Mouse (Mus musculus) T-cell, adult 2 months (primary cell): Measurements from ENCODE around the gene Zfp341.

ENCODE experiments used
- DNase-seq: peaks from one replicate; pipeline ENCODE4 v3.0.0; 2022; ENCODE audit warnings: low spot score

Zfp341 gene

GRCm38 (mm10) chr2:154613118-154614115, at the start of gene Zfp341, which contains the start of gene 4930519P11Rik:
TSS of gene Zfp341 (plus strand) at chr2:154613297.
TSS of gene 4930519P11Rik (minus strand) at chr2:154613437.
- DNase-seq = peak; percentile 89

DNA sequence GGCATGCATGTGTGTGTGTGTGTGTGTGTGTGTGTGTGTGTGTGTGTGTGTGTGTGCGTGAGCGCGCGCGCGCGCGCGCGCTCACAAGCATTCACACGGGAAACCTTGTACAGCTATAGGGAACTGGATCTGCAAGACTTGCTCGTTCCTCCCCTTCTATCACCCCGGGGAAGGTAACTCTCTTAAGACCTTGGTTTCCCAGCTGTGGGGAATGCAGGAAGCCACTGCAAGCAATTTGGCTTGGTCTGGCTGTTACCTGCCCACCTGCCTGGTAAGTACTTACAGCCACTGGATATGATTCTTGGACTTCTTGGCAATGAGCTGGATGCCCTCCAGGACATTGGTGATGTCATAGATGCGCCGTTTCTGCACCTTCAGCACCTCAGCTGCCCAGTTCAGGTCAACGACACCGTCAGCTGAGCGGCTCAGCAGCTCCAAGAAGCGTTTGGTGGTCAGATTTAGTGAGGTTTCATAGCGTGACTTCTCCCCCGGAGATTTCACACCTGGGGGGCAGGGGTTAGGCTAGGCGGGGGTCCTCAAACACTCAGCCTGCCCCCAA, 49.4 kb upstream of the Zfp341 start:
- no peak for DNase-seq

- DNase-seq = no peak
These were observed 47.5 kb upstream of the Zfp341 start for GRCm38 (mm10) chr2:154565562-154565961.

- DNase-seq = no peak
These were observed 46.5 kb upstream of the Zfp341 start for GRCm38 (mm10) chr2:154566641-154567040.

GRCm38 (mm10) chr2:154567766-154568165, 45.3 kb upstream of the Zfp341 start:
- no peak for DNase-seq

GRCm38 (mm10) chr2:154568329-154569070, 44.6 kb upstream of the Zfp341 start:
- DNase-seq = no peak

DNA sequence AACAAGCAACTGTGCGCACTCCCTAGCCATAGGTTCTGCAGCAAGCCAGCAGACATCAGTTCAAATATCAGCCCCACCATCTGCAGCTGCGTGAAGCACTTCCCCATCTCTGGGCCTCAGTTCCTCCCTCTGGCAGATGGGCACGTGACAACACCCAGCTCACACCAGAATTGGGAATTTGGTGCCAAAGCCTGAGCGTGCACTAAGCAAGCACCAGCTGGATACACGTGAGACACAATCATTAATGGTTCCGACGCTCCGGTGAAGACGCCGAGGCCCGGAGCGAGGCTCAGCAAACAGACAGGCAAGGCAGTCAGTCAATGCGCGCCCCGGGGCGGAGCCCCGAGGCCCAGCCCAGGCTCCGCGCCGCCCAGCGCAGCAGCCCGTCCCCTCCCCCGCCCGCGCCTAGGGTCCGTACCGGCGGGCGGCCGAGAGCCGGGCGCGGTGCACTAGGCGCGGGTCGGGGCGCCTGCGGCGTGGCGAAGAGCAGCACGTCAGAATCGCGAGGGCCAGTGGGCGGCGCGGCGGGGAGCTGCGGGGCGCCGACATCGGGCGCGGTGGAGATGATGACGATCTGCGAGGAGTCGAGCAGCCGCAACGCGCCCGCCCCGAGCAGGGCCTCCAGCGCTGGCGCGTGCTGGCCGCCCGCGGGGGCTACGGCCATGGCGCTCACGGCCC, 43.9 kb upstream of the Zfp341 start:
- DNase-seq = no peak

DNA sequence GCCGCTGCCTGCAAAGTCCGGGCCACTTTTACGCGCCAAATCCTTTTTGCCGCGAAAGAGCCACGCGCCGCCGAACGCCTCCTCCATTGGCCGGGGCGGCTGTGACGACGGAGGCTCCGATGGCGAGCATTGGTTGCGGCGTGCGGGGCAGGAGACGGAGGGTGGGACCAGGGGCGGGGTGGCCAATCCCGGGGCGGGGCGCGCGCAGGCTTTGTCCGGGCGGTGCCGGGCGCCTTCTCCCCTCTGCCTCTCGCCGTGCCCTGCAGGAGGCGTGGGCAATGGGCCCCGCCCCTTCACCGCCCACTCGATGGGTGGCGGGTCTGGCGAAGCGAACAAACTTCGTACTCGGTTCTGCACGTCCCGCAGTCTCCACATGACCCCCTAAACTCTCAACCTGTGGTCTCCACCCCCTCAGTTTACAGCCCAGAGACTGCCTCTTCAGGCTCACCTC, 43.2 kb upstream of the Zfp341 start, which contains the start of gene E2f1:
Gene E2f1, minus strand, starts transcription at position 57 of the 451 bp plus-strand sequence.
- peak; percentile 94 for DNase-seq

DNA sequence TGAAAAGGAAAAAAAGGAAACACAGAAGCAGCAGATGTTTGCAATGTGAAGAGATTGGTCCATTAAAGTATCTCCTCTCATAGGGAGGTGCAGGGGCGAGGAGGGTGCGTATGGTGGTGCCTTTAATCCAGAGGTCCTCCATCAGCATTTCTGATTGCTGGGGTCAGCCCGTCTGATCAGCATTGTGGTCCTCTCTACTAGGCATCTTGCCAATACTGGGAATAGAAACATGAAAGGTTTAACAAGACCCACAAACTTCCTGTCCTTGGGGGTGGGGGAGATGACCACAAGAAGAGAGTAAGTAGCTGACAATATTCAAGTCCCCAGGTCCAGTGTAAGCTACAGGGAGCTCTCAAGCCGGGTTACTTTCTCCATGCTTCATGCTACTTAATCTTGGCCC, 42.4 kb upstream of the Zfp341 start:
- DNase-seq = no peak

DNA sequence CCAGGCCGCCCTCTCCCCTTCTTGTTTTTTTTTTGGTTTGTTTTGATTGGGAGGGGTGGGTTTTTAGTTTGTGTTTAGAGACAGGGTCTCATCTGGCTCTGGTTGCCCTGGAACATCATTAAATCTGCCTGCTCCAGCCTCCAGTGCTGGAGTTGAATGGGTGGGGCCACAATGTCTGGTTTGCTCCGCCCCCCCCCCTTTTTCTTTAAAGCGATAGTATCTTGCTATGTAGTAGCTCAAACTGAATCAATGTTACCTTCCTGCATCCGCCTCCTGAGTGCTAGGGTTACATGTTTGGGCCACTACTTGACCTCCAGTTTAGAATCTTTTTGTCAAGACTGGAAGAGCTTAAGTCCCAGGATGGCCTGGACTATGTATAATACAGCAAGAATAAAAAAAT, 41.8 kb upstream of the Zfp341 start:
- no peak for DNase-seq

DNA sequence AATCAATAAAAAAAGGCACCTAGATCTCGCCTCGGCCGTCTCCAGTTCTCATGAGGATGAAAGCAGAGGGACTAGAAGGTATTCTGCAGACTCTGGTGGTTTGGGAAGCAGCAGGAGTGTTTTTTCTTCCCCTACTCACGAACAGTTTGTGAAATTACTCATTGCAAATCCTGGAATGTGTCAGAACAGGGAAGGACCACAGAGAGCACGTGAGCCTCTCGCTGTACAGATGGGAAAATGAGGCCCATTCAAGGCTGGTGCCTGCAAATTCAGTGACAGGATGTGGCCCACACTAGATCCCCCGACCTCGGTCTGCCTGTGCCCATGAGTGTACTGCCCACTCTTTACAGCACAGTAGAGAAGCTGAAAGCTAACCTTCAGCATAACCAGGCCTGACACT, 41.1 kb upstream of the Zfp341 start:
- no peak for DNase-seq

DNA sequence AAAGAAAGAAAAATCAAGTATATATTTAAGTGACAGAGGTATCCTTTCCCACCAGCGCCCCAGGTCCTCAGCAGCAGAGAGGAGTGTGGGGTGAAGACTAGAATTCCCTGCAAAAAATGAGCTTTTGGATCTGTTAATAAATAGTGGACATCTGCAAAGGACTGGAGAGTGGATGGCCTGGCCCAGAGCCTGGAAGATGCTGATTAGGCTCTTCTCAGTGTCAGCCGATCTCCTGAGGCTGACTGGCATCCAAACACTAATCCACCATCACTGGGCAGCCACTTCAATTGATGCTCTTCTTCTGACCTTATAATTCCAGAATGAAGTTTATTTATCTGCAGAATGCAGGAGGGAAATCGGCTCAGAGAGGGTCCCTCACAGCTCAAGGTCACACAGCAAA, 40.1 kb upstream of the Zfp341 start:
- DNase-seq = no peak

DNA sequence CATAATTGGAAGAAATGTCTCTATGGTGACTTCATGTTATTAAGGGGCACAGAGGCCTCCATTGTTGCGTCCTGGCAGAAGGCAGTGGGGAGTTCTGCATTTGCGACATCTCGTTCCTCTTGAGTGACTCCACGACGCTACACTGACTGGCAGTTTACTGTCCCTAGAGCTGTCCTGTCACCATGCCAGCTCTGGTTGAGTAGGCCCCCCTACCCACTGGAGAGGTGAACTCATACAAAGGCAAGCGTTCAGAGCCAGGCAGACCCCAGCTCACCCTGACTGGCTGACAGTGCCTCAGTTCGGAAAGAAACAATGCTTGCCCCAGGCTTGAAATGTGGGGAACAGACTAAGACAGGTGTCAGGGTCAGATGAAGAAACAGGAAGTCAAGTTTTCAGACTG, 38.8 kb upstream of the Zfp341 start:
- DNase-seq = no peak

GRCm38 (mm10) chr2:154576876-154577743, 36.0 kb upstream of the Zfp341 start:
- no peak for DNase-seq

DNA sequence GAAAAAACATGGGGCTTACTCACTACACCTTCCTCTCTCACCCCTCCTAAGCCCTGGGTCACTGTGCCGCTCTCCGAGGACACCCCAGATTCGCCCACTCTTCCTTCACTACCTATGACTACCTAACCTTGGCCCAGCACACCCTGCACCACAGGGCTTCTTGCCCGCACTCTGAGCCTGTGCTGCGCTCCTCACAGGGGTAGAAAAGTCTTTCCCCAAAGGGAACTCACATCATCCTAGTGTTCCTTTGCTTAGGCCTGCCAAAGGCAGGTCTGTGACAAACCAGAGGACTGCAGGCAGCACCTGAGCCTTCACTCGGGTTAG, 35.4 kb upstream of the Zfp341 start:
- no peak for DNase-seq

DNA sequence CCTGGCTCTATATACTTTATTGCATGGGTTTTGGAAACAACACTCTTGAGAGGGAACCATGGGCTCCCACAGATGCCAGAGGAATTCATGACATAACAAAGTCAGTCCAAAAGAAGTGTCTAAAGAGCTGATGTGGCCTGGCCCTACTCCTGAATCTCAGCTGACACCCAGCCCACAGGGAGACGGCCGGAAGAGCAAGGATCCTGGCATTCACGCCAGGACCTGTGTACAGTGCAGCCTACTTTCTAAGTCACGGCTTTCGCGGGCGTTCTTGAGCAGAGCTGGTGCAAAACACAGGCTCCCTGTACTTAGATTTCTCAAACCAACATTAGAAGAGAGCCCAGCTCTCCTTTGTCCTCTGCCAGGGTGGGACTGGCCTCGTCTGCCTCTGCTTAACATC, 32.5 kb upstream of the Zfp341 start:
- no peak for DNase-seq

DNA sequence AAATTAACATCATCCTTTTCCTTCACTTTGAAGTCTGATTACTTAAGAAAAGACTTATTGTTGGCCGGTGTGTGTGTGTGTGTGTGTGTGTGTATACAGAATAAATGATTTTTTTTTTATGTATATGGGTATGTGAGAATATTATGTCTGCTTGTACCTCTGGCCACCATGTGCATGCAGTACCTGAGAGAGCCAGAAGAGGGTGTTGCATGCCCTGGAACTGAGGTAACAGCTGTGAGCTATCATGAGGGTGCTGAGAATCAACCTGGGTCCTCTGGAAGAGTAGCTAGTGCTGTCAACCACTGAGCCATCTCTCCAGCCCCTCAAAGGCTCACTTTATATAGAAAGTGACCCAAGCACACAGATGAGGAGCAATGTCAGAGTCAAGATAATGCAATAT, 31.7 kb upstream of the Zfp341 start:
- DNase-seq = no peak

DNA sequence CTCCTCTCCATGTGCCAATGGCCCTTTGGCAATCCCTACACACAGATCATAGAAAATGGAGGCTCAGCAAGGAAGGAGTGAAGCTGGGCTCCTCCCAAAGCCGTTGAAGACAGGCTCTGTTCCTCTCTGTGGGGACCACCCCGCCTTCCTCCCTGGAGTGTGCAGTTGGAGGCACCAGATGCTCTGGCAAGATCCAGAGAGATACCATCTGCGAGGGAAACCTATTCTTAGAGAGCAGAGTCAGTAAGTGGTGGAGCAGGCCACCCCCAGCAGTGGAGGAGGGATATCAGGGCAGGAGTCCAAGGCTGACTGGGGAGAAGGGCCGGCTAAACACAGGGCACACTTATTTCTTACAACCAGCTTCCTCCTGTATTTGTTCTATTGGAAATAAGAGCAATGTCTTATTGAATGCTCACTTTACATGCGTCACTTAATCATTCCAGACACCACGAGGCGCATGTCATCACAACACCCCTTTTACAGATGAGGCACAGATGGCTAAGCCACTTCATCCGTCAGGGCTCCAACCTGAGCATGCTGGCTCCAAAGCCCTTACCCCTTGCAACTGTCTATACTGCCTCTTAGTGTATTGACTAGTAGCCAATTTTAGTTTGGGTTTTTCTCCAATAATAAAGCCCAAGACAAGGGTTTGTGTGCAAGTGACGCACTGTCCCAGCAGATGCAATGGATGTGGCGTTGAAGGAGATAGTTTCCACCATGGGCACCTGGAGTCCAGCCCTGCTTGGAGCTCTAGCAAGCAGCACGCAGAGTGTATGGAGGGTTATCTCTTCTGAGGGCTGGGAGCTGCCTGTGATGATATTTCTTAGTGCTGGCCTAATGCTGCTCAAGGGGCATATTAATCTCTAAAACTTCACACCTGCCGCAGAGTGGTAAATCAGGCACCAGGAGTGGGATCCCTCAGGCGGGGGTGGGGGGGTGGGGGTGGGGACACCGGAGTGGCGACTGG, 28.9 kb upstream of the Zfp341 start:
- no peak for DNase-seq

DNA sequence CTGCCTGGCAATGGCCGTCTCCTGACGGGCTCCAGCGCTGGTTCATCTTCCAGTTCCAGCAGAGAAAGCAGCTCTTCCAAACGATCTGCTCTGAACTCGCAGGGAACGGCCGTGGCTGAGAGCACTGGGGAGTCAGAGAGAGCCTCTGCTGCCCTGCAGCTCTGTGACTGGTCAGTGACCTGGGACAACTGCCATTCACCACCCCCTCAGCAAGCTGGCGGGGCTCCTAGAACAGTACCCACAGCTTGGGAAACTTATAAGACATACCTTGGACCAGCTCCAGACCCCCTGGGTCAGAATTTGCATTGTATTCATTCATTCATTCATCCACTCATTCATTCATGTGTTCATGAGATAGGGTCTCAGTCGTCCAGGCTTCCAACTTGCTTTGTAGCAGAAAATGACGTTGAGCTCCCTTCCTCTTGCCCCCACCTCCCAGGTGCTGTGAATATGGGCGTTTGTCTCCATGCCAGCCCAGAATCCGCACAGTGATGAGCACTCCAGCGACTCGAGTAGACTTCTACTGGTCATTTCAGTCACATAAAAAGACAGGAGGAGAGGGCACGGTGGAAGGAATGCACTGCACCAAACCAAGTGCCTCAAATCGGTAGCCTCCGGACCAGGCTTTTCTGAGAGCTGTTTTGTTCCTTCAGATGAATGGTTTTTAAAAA, 28.0 kb upstream of the Zfp341 start:
- DNase-seq = no peak
